Comparison of ENCODE assay signal across 8 mouse cellular contexts in genomic region chr7:125674916-125675315, GRCm38 (mm10). TPM values are rescaled to one million over a fixed set of nuclear protein-coding genes. Genes with fewer than 3 reads are reported as not detected.
DNase-seq lines count a peak whose midpoint lies in the region.

No protein-coding gene starts in this region.

- peak; percentile 31 for DNase-seq in heart, adult 8-10 months (ENCODE audit: low spot score)
- DNase-seq in heart, adult 11 months, result no peak
- peak; percentile 43 for DNase-seq in urinary bladder, postnatal 25 days (ENCODE audit: low spot score)
- no peak for DNase-seq in urinary bladder, postnatal 36 days (ENCODE audit: low spot score in 2 of 2)
- peak; percentile 74 to 80 for DNase-seq in cerebellum, postnatal 10 days
- DNase-seq in induced T-regulatory cell, adult 2 months (ENCODE audit: low read depth), result peak; percentile 81
- DNase-seq in lung, postnatal 36 days, result peak; percentile 73
- DNase-seq in thymus, postnatal 36 days, result peak; percentile 29 to 51

RNA-seq across cellular contexts. Expression of gene Gtf3c1, which starts 32.7 kb away (rescaled TPM):
- 10 to 100 TPM; 49.7 to 57.7 (median 54.7) TPM for total RNA-seq in heart, adult 8-10 months (2022)

RNA-seq across cellular contexts. Expression of gene D430042O09Rik, which starts 32.8 kb away (rescaled TPM):
- 10 to 100 TPM in 1 of 4 experiments, 1 to 10 TPM in 3; 8.9 to 12.0 (median 9.4) TPM for total RNA-seq in heart, adult 8-10 months (2022)

Comparison
In these comparisons a context has a peak if more than half of its experiments do, and no peak if none do; other contexts are left out.
1. DNase-seq: peak in heart, adult 8-10 months (single experiment), urinary bladder, postnatal 25 days (single experiment), cerebellum, postnatal 10 days (2 of 2), induced T-regulatory cell, adult 2 months (single experiment), lung, postnatal 36 days (single experiment) and thymus, postnatal 36 days (2 of 2); none in heart, adult 11 months (single experiment) and urinary bladder, postnatal 36 days (0 of 2).